Mouse (Mus musculus) gastrocnemius, adult 8-10 months (tissue): ENCODE results near the gene Ccdc172. TPM values are rescaled to one million over a fixed set of nuclear protein-coding genes. Genes with fewer than 3 reads are reported as not detected.
A peak's percentile ranks its signal among the peaks of the same experiment; 100 is the strongest.

Experiments used
- DNase-seq, 2 experiments: peaks; one replicate each; pipeline ENCODE4 v3.0.0; 2022; ENCODE audit warnings: low spot score in 2 of 2
- total RNA-seq, 4 experiments: library from RNA; stranded (reverse); gene quantifications; 2 replicates each; pipeline ENCODE4 v1.2.4; 2022

The Ccdc172 gene
- total RNA-seq = not detected

GRCm38 (mm10) chr19:58511818-58512217 is at the start of gene Ccdc172:
Gene Ccdc172, plus strand, starts transcription at chr19:58511993.
- DNase-seq = no peak

- no peak for DNase-seq
Measured at GRCm38 (mm10) chr19:58463755-58464154, 48.0 kb upstream of the Ccdc172 start.

DNA sequence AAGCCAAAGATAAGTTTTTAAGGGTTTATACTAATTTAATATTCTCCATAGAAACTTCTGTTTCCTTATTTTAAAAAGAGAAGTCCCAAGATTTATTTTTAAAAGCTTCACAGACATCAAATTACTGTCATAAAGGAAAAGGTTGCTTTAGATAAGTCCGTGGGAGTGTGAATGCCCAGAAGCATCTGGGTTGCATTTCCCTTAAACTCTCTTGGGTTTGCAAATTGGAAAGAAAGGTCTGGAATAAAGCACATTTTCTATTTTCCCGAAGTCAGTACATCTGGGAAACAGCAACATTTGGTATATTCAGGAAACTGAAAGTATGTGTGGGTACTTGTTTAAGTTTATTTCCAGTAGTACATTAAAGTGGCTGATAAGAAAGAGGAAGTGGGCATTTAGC is 43.5 kb upstream of the Ccdc172 start:
- DNase-seq = no peak

- DNase-seq = peak; percentile 56 to 66
Measured at GRCm38 (mm10) chr19:58469421-58469820, 42.4 kb upstream of the Ccdc172 start.

DNA sequence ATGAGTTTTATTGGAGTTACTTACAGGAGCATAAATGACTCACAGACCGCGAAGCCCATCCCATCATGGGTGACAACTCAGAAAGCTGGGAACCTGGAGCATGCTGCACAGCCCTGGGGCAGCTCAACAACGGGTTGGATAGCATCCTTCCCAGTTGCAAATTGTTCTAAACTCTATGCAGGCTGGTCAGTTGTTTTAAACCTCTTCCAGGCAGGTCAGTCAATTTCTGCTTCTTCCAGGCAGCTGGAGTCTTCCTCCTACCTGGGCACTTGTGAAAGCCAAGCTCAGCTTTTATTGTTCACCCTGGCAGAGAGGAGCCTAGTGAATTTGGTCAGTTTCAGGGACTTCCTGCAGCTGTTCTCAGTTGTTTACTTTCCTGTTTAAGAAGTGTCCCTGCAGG is 37.5 kb upstream of the Ccdc172 start:
- DNase-seq = no peak

DNA sequence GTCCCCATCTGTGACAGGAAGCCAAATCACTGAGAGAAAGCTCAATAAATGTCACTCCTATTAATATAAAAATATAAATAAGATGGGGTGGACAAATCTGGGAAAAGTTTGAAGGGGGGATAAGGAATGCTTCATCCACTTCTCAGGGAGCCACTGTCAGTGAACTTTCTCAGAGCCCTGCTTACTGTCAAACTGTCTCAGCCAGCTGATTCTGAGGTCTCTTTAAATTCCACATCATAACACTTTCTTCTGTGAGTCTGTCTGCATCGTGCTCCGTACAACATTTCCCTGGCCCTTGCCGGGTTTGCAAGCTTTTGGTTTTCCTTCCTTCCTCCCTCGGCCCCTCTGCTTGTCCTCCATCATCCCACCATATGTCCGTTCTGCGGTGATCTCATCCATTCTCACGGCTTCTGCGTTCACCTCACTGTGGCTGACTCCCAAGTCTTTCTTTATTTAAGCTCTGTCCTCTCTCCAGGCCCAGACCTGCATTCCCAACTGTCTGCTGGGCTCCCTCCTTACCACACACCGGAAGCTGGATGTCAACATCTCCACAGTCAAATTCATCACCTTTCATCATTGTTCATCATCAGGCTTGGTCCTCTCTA is 29.3 kb upstream of the Ccdc172 start:
- no peak for DNase-seq

DNA sequence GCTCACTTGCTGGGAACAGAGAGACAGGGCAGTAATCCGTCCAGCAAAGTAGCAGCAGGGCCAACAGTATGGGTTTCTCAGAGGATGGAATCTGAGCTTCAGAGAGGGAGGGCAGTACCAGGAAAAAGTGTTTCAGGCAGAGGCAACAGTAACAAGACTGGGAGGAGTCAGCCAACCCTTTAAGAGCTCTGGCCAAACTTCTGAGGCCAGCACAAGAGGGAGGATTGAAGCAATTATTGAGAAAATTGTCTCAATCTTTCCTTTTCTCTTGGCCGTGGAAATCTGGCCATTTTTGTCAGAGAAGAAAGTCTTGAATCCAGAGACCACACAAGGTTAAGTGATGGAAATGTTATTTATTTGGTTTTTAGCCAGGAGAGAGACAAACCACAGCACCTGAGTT is 25.1 kb upstream of the Ccdc172 start:
- DNase-seq = no peak

- DNase-seq = no peak
Measured at GRCm38 (mm10) chr19:58497106-58497505, 14.7 kb upstream of the Ccdc172 start.

DNA sequence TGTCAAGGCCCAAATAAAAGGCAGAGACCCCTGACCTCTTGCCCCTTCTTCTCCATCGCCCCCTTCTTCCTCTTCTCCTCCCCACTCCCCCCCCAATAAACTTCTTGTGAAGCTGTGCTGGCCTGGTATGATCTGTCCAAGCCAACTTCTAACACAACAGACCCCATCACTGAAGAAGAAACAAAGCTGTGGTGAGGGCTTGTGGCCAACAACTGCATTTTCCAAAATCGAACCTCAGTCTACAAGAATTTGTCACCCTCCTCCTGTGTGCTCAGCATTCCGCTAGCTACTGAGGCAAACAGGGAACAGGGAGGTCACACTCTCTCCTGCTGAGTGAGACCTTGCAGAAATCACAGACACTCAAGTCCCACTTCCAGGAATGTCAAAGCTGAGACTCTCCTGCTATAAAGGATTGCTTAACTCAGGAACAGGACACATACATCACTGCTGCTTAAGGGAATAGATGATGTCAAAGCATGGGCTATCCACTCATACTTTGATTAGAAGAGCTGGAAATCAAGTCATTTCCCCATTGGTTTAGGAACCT is 12.3 kb upstream of the Ccdc172 start:
- DNase-seq = no peak

GRCm38 (mm10) chr19:58500049-58500448 is 11.7 kb upstream of the Ccdc172 start:
- no peak for DNase-seq

- no peak for DNase-seq
Measured at GRCm38 (mm10) chr19:58521696-58522095, 9.9 kb downstream of the Ccdc172 start.

- DNase-seq = no peak
Measured at GRCm38 (mm10) chr19:58523736-58524394, 12.1 kb downstream of the Ccdc172 start.

- no peak for DNase-seq
Measured at GRCm38 (mm10) chr19:58525457-58526239, 13.9 kb downstream of the Ccdc172 start.

DNA sequence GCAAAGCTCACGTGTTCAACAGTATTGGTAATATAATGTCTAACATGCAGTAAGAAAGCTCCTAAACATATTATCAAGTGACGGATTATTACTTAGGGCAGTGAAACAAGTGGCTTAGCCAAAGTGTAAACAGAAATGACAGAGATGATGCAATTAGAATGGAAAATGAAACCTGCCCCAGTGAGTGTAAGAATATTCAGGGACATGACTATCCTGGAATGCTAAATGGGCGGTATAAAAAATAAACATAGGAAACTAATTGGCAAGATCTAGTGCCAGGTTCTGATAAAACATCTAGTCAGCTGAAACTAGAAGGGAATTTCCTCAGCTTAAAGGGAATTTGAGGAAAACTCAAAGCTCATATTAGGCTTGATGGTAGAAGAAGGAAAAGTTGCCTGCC is 21.3 kb downstream of the Ccdc172 start:
- DNase-seq = no peak

DNA sequence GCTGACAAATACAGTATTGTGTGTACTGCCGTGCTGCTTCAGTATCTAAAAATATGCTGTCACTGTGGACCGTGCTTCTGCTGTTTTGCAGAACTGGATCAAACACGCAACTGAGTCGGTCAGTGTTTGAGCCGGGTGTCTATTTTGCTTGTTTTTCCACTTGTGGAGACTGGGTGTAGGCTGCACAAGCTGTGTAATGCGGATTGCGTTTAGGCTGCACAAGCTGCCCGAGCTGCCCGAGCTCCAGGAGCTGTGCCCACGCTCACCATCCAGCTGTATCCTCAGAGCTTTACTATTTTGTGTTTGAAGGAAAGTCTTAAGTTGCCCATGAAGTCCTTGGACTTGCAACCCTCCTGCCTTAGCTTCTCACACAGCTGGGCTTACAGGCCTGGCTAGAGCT is 24.9 kb downstream of the Ccdc172 start:
- no peak for DNase-seq

GRCm38 (mm10) chr19:58540396-58540795 is 28.6 kb downstream of the Ccdc172 start:
- no peak for DNase-seq

GRCm38 (mm10) chr19:58548367-58548766 is 36.6 kb downstream of the Ccdc172 start:
- DNase-seq = no peak

- no peak for DNase-seq
Measured at GRCm38 (mm10) chr19:58550489-58550888, 38.7 kb downstream of the Ccdc172 start.

DNA sequence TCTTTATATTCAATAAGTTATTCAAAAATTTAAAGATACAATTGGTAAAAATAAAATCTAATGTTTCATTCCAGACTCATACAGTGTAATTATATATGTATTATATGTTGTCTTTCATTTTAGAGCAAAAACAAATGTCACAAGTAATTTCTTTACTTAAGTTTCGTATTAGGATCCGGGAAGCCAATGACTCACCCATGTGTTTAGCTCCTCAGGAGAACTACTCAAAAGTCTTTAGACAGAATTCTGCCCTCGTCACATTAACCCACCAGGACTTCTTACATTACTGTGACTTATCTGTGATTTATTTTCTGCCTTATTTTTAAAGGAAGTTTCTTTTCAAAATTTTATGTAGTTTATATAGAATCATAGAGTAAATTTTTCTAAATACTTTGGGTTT is 39.1 kb downstream of the Ccdc172 start:
- no peak for DNase-seq

GRCm38 (mm10) chr19:58554974-58555373 is 43.2 kb downstream of the Ccdc172 start:
- no peak for DNase-seq

- DNase-seq = no peak
Measured at GRCm38 (mm10) chr19:58558352-58558751, 46.6 kb downstream of the Ccdc172 start.

DNA sequence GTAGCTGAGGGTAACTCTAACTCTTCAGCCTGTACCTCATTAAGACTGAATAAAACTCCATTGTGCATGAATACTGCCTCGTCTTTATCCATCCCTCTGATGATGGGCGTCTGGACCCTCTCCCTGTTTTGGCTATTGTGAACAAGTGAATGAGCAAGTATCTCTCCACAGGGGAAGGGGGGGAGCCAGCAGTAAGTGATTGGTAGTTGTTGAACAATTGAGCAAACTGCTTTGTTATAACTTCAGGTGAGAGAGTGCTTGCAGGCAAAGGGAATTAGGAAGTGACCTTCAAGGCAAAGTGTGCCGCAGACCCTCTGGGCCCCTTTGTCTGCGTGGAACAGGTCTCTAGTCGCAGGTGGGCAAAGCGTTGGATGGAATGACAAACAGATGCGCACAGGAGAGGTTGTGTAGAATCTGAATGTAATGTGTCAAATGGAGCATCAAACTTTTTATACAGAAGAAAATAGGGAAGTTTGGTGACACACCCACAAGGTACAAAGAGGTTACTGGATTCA is 50.6 kb downstream of the Ccdc172 start:
- DNase-seq = no peak
